Mouse (Mus musculus) intestine, embryonic 16.5 days (tissue): Measurements from ENCODE around the gene Prr7. TPM values are rescaled to one million over a fixed set of nuclear protein-coding genes. Genes with fewer than 3 reads are reported as not detected.
A peak's percentile ranks its signal among the peaks of the same experiment; 100 is the strongest.

Experiments
- ATAC-seq: fragments of 200-750 bp; cut with Nextera tagmentation; 2 replicates; pipeline ENCODE4 v1.8.0; 2017; ENCODE audit warnings: moderate TSS enrichment, moderate library complexity
- H3K27ac ChIP-seq: fragments of 300-500 bp; sonication (generic); 2 replicates; pipeline ENCODE4 v1.5.1; 2014; ENCODE audit warnings: mild to moderate bottlenecking, low read length
- H3K27me3 ChIP-seq: fragments of 300-500 bp; sonication (generic); replicated peaks from 2 replicates; pipeline ENCODE4 v1.6.1; 2014; ENCODE audit warnings: low read length, control low read depth, mixed read lengths; ENCODE audit not compliant: control insufficient read depth, insufficient read depth
- H3K36me3 ChIP-seq: fragments of 300-500 bp; sonication (generic); 2 replicates; pipeline ENCODE4 v1.6.1; 2014; ENCODE audit warnings: low read length, control low read depth; ENCODE audit not compliant: control insufficient read depth, insufficient read depth
- H3K4me1 ChIP-seq: fragments of 300-500 bp; sonication (generic); 2 replicates; pipeline ENCODE4 v1.6.1; 2014; ENCODE audit warnings: low read length, control low read depth, mixed read lengths; ENCODE audit not compliant: control insufficient read depth, insufficient read depth
- H3K4me2 ChIP-seq: fragments of 300-500 bp; sonication (generic); 2 replicates; pipeline ENCODE4 v1.6.1; 2014; ENCODE audit warnings: low read depth, low read length, control low read depth
- H3K4me3 ChIP-seq: fragments of 300-500 bp; sonication (generic); 2 replicates; pipeline ENCODE4 v1.5.1; 2014; ENCODE audit warnings: mild to moderate bottlenecking, low read length
- H3K9ac ChIP-seq: fragments of 300-500 bp; sonication (generic); 2 replicates; pipeline ENCODE4 v1.6.1; 2014; ENCODE audit warnings: low read depth, low read length
- H3K9me3 ChIP-seq: fragments of 300-500 bp; sonication (generic); 2 replicates; pipeline ENCODE4 v1.6.1; 2016; ENCODE audit warnings: low read length, control low read depth; ENCODE audit not compliant: control insufficient read depth
- WGBS: fragments of 180-500 bp; shearing (Covaris S2); extraction: QIAGEN DNeasy Blood & Tissue Kit; methylation state at CpG from one replicate; pipeline ENCODE4 v1.1.7; 2014; 5-methylcytosine and 5-hydroxymethylcytosine counted together
- polyA plus RNA-seq: library from polyadenylated mRNA; unstranded; fragments of >200 nt; fragmentation: Nextera tagmentation; extraction: Ambion mirVana; gene quantifications from 2 replicates; pipeline ENCODE4 v1.2.1, GENCODE M21; 2015

Gene Prr7
- polyA plus RNA-seq, 1 experiment from 2014 or later, result 0.18 TPM

DNA sequence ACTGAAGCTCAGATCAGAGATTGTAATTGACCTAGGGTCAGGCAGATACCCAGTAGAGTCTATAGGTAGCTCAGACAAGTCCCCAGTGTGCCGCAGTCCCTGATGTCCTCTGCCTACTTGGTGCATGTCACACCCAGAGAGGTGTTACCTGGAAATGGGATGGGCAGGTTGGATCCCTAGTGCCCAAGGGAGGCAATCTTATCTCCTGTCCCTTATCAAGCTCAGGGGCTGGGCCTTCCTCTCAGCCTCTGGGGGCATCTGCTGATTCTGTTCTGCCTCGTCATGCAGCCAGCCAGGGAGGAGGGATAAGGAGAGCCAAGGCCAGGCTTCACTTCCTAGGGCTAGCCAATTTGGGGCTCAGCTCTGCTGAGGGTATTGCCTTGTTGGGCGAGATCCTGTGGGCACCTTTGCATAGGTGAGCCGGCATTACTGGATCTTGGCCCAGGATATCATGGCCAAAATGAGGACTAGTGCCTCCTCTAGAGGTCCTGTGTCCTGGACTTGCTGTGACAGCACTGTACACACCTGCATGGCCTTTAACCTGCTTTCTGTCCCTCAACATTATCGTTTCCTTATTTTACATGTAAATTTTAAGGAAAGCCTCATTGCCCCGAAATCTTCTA lies 17.5 kb upstream of the Prr7 start:
- ATAC-seq, result peak; percentile 11
- Histone ChIP-seq H3K27ac (peak overlapping the region; percentile 96; the same call in 1 of the 2 replicates), H3K9ac (0 out of 2 replicates have a peak overlapping the region, but pooled peaks have one; percentile 14), H3K9me3 (no peaks in the 10 kb centered on the region), H3K4me1 (peaks cover 20% of the 10 kb centered on the region), H3K27me3 (no peaks in the 10 kb centered on the region), H3K4me2 (peak overlapping the region; percentile 74), H3K4me3 (peak overlapping the region; percentile 79), H3K36me3 (peaks cover 6% of the 10 kb centered on the region)
- WGBS, result 72% methylated on average over 6 of the region's 6 CpGs

DNA sequence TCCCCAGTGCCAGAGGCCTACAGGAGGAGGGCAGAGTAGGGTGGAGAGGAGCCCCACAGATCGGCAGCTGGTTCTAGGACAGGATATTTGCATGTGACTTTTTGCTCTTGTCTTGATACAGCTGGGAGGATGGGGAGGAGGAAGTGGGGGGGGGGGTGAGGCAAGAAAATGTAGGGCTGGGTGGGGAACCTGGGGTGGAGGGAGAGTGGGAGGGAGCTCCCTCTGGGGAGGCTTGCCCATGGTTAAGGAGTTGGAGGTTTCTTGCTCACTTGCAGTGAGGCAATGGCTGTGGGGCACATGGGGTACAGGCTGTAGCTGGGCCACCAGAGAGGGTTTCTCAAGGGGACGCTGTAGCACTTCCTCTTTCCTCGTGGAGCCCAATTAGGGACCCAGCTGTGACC lies 16.5 kb upstream of the Prr7 start:
- ATAC-seq, result no peak

GRCm38 (mm10) chr13:55448131-55448530 lies 15.9 kb upstream of the Prr7 start:
- Histone ChIP-seq H3K9me3 (no peaks in the 10 kb centered on the region), H3K36me3 (peaks cover 16% of the 10 kb centered on the region), H3K4me2 (no peak overlapping the region), H3K27me3 (no peaks in the 10 kb centered on the region), H3K4me1 (peaks cover 22% of the 10 kb centered on the region), H3K4me3 (no peak overlapping the region), H3K27ac (no peak overlapping the region), H3K9ac (no peak overlapping the region)
- 91% methylated on average over 5 of the region's 5 CpGs for WGBS
- no peak for ATAC-seq

More for the DNA sequence above, 16.5 kb upstream of the Prr7 start:
- H3K27me3 ChIP-seq, result no peaks in the 10 kb centered on the region
- H3K4me3 ChIP-seq, result no peak overlapping the region
- no peak overlapping the region for H3K4me2 ChIP-seq
- peaks cover 14% of the 10 kb centered on the region for H3K36me3 ChIP-seq
- H3K27ac ChIP-seq, result no peak overlapping the region
- 54% methylated on average over 3 of the region's 3 CpGs for WGBS
- peaks cover 22% of the 10 kb centered on the region for H3K4me1 ChIP-seq
- no peaks in the 10 kb centered on the region for H3K9me3 ChIP-seq
- H3K9ac ChIP-seq, result no peak overlapping the region

- H3K36me3 ChIP-seq, result peaks cover 18% of the 10 kb centered on the region
- no peaks in the 10 kb centered on the region for H3K27me3 ChIP-seq
- no peak overlapping the region for H3K4me3 ChIP-seq
- ATAC-seq, result no peak
- H3K27ac ChIP-seq, result no peak overlapping the region
- WGBS, result 90% methylated on average over 9 of the region's 9 CpGs
- no peak overlapping the region for H3K9ac ChIP-seq
- no peaks in the 10 kb centered on the region for H3K9me3 ChIP-seq
- no peak overlapping the region for H3K4me2 ChIP-seq
- peaks cover 22% of the 10 kb centered on the region for H3K4me1 ChIP-seq
Measured at GRCm38 (mm10) chr13:55449205-55449604, 14.9 kb upstream of the Prr7 start.

DNA sequence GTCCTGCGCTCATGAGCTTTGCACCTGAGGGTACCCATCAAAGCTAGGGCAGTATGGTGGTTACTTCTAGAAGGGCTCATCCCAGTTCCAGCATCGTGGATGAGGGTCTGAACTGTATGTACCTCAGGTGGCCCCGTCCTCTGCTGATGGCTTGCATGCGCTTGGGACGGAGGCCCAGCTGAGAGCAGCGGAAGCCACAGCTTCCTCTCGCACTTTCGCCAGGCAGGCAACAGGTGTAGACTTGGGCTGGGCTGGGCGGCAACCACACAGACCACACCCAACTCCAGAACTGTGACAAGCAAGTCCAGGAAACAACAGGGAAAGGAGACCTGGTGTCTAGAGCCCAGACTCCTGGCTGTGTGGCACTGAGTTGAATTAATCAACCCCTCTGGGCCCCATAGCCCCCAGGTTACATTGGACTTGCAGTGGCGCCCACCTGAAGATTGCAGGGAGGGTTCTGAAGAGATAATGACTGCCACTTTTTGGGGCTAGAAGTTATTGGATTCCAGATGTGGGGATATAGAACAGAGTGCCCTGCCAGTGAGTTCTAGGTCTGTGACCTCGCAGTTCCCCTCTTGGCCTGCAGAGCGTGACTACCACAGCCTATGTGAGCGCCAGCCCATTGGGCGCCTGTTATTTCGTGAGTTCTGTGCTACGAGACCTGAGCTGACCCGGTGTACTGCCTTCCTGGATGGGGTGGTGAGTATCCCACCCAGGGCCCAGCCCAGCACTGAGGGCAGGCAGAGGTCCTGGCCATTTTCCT lies 14.2 kb upstream of the Prr7 start:
- Histone ChIP-seq H3K9ac (no peak overlapping the region), H3K4me3 (no peak overlapping the region), H3K27ac (no peak overlapping the region), H3K36me3 (peaks cover 22% of the 10 kb centered on the region), H3K27me3 (no peaks in the 10 kb centered on the region), H3K4me2 (no peak overlapping the region), H3K4me1 (peaks cover 22% of the 10 kb centered on the region), H3K9me3 (no peaks in the 10 kb centered on the region)
- 79% methylated on average over 17 of the region's 17 CpGs for WGBS
- no peak for ATAC-seq

DNA sequence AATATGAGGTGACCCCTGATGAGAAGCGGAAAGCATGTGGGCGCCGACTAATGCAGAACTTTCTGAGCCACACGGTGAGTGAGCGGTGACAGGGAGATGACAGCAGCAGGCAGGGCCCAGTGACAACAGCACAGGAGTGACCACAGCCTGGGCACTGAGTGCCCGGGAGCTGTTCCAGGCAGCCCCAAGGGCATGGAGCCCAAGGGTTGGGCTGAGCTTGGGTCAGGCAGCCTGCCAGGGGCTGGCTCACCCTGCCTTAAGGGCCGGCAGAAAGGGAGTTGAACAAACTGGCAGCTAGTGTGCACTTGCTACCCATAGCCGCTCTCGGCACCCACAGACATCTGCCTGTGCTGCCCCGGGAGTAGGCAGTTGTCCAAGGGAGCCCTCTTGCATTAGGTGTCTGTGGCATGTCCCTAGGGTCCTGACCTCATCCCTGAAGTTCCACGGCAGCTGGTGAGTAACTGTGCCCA lies 13.5 kb upstream of the Prr7 start:
- H3K4me3 ChIP-seq, result no peak overlapping the region
- WGBS, result 89% methylated on average over 11 of the region's 11 CpGs
- H3K27ac ChIP-seq, result no peak overlapping the region
- H3K9me3 ChIP-seq, result no peaks in the 10 kb centered on the region
- H3K4me1 ChIP-seq, result peaks cover 22% of the 10 kb centered on the region
- no peak for ATAC-seq
- H3K9ac ChIP-seq, result no peak overlapping the region
- H3K27me3 ChIP-seq, result no peaks in the 10 kb centered on the region
- peaks cover 22% of the 10 kb centered on the region for H3K36me3 ChIP-seq
- H3K4me2 ChIP-seq, result no peak overlapping the region

GRCm38 (mm10) chr13:55451296-55451695 lies 12.8 kb upstream of the Prr7 start:
- Histone ChIP-seq H3K36me3 (peaks cover 22% of the 10 kb centered on the region), H3K4me3 (no peak overlapping the region), H3K9me3 (no peaks in the 10 kb centered on the region), H3K4me1 (peaks cover 17% of the 10 kb centered on the region), H3K27me3 (no peaks in the 10 kb centered on the region), H3K9ac (no peak overlapping the region), H3K27ac (no peak overlapping the region), H3K4me2 (no peak overlapping the region)
- 91% methylated on average over 10 of the region's 10 CpGs for WGBS
- no peak for ATAC-seq

GRCm38 (mm10) chr13:55451785-55452549 lies 12.1 kb upstream of the Prr7 start:
- H3K27ac ChIP-seq, result no peak overlapping the region
- peak; percentile 36; the same call in 1 of the 2 replicates for ATAC-seq

DNA sequence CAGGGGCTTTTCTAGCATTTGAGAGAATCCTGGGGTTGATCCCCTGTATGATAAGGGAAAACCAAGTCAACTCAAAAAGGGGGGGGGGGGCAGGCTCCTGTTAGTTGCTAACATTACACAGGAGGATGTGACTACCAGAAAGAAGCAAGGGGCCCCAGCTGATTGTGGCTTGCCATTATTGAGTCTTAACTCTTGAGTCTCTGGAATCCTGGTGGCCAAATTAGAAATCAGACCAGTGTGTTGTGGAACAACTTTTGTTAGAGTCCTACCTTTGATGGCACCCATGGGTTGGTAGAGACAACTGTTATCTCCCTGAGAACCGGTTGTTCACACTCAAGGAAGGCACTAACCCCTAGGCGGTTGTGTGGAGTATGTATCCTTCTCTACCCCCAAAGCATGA lies 1.1 kb upstream of the Prr7 start:
- no peak overlapping the region for H3K27ac ChIP-seq
- no peaks in the 10 kb centered on the region for H3K27me3 ChIP-seq
- no peak overlapping the region for H3K4me2 ChIP-seq
- H3K4me1 ChIP-seq, result peaks cover 9% of the 10 kb centered on the region
- peaks cover 19% of the 10 kb centered on the region for H3K36me3 ChIP-seq
- H3K9ac ChIP-seq, result no peak overlapping the region
- H3K9me3 ChIP-seq, result no peaks in the 10 kb centered on the region
- 59% methylated on average over 2 of the region's 2 CpGs for WGBS
- H3K4me3 ChIP-seq, result no peak overlapping the region
- ATAC-seq, result no peak

More at GRCm38 (mm10) chr13:55451785-55452549, 12.1 kb upstream of the Prr7 start:
- Histone ChIP-seq H3K9me3 (no peaks in the 10 kb centered on the region), H3K9ac (no peak overlapping the region), H3K27me3 (no peaks in the 10 kb centered on the region), H3K4me1 (peaks cover 10% of the 10 kb centered on the region), H3K4me3 (no peak overlapping the region), H3K36me3 (peaks cover 22% of the 10 kb centered on the region), H3K4me2 (no peak overlapping the region)
- 86% methylated on average over 16 of the region's 16 CpGs for WGBS
